Mouse (Mus musculus) forebrain, embryonic 13.5 days (tissue): ENCODE data around the gene Pla2g3. TPM values are rescaled to one million over a fixed set of nuclear protein-coding genes. Genes with fewer than 3 reads are reported as not detected.

ENCODE experiments used
- ATAC-seq: fragments of 200-750 bp; cut with Nextera tagmentation; 2 replicates; pipeline ENCODE4 v1.8.0; 2017
- H3K27ac ChIP-seq: fragments of 300-500 bp; sonication (generic); 2 replicates; pipeline ENCODE4 v1.5.1; 2015; ENCODE audit warnings: inconsistent platforms, mild to moderate bottlenecking, moderate library complexity
- H3K27me3 ChIP-seq: fragments of 300-500 bp; sonication (generic); 2 replicates; pipeline ENCODE4 v1.6.1; 2015; ENCODE audit warnings: mild to moderate bottlenecking, inconsistent platforms
- H3K36me3 ChIP-seq: fragments of 300-500 bp; sonication (generic); 2 replicates; pipeline ENCODE4 v1.6.1; 2015; ENCODE audit warnings: mild to moderate bottlenecking, inconsistent platforms; ENCODE audit not compliant: poor library complexity, severe bottlenecking
- H3K4me1 ChIP-seq: fragments of 300-500 bp; sonication (generic); 2 replicates; pipeline ENCODE4 v1.6.1; 2015; ENCODE audit warnings: inconsistent platforms
- H3K4me2 ChIP-seq: fragments of 300-500 bp; sonication (generic); 2 replicates; pipeline ENCODE4 v1.6.1; 2015; ENCODE audit warnings: inconsistent platforms, mild to moderate bottlenecking, moderate library complexity
- H3K4me3 ChIP-seq: fragments of 300-500 bp; sonication (generic); 2 replicates; pipeline ENCODE4 v1.5.1; 2015; ENCODE audit warnings: mild to moderate bottlenecking, inconsistent platforms
- H3K9ac ChIP-seq: fragments of 300-500 bp; sonication (generic); 2 replicates; pipeline ENCODE4 v1.6.1; 2015; ENCODE audit warnings: mild to moderate bottlenecking, inconsistent platforms
- H3K9me3 ChIP-seq: fragments of 300-500 bp; sonication (generic); replicated peaks from 2 replicates; pipeline ENCODE4 v1.6.1; 2016; ENCODE audit warnings: inconsistent platforms
- WGBS: fragments of 180-500 bp; shearing (Covaris S2); methylation state at CpG from one replicate; pipeline ENCODE4 v1.1.7; 2015; 5-methylcytosine and 5-hydroxymethylcytosine counted together
- polyA plus RNA-seq: library from polyadenylated mRNA; unstranded; fragments of >200 nt; fragmentation: Nextera tagmentation; extraction: Ambion mirVana; gene quantifications from 2 replicates; pipeline ENCODE4 v1.2.1, GENCODE M21; 2015

The Pla2g3 gene
- polyA plus RNA-seq, 1 experiment from 2014 or later = 0.44 TPM

GRCm38 (mm10) chr11:3545531-3546241 is 57.6 kb downstream of the Pla2g3 start:
- peaks cover 6% of the 10 kb centered on the region for H3K9me3 ChIP-seq
- 14% methylated on average over 9 of the region's 9 CpGs for WGBS
- H3K27me3 ChIP-seq = no peaks in the 10 kb centered on the region
- H3K4me1 ChIP-seq = peaks cover 3% of the 10 kb centered on the region; the same call in 1 of the 2 replicates
- no peaks in the 10 kb centered on the region for H3K36me3 ChIP-seq
- H3K4me2 ChIP-seq = no peak overlapping the region
- no peak for ATAC-seq
- H3K9ac ChIP-seq = no peak overlapping the region
- no peak overlapping the region for H3K27ac ChIP-seq
- H3K4me3 ChIP-seq = no peak overlapping the region

GRCm38 (mm10) chr11:3546242-3546562 is 58.1 kb downstream of the Pla2g3 start:
- Histone ChIP-seq H3K4me2 (no peak overlapping the region), H3K36me3 (no peaks in the 10 kb centered on the region), H3K27ac (no peak overlapping the region), H3K9ac (no peak overlapping the region), H3K27me3 (no peaks in the 10 kb centered on the region), H3K9me3 (peaks cover 6% of the 10 kb centered on the region), H3K4me1 (peaks cover 3% of the 10 kb centered on the region; the same call in 1 of the 2 replicates), H3K4me3 (no peak overlapping the region)
- no peak for ATAC-seq
- WGBS = 14% methylated on average over 1 of the region's 1 CpGs

- no peak overlapping the region for H3K9ac ChIP-seq
- no peak overlapping the region for H3K4me3 ChIP-seq
- 62% methylated on average over 2 of the region's 2 CpGs for WGBS
- H3K27me3 ChIP-seq = no peaks in the 10 kb centered on the region
- no peak overlapping the region for H3K27ac ChIP-seq
- peaks cover 3% of the 10 kb centered on the region; the same call in 1 of the 2 replicates for H3K4me1 ChIP-seq
- peaks cover 6% of the 10 kb centered on the region for H3K9me3 ChIP-seq
- no peaks in the 10 kb centered on the region for H3K36me3 ChIP-seq
- no peak overlapping the region for H3K4me2 ChIP-seq
- no peak for ATAC-seq
Observed at GRCm38 (mm10) chr11:3547047-3547446, 59.0 kb downstream of the Pla2g3 start.

- Histone ChIP-seq H3K4me2 (no peak overlapping the region), H3K27me3 (no peaks in the 10 kb centered on the region), H3K4me3 (no peak overlapping the region), H3K9ac (no peak overlapping the region), H3K4me1 (peaks cover 3% of the 10 kb centered on the region; the same call in 1 of the 2 replicates), H3K36me3 (no peaks in the 10 kb centered on the region), H3K9me3 (peaks cover 6% of the 10 kb centered on the region), H3K27ac (no peak overlapping the region)
- WGBS = 53% methylated on average over 6 of the region's 6 CpGs
- ATAC-seq = no peak
Observed at GRCm38 (mm10) chr11:3547969-3548368, 59.9 kb downstream of the Pla2g3 start.

- 63% methylated on average over 3 of the region's 3 CpGs for WGBS
- H3K36me3 ChIP-seq = no peaks in the 10 kb centered on the region
- no peak overlapping the region for H3K27ac ChIP-seq
- peaks cover 6% of the 10 kb centered on the region for H3K9me3 ChIP-seq
- H3K9ac ChIP-seq = no peak overlapping the region
- H3K27me3 ChIP-seq = no peaks in the 10 kb centered on the region
- peaks cover 3% of the 10 kb centered on the region; the same call in 1 of the 2 replicates for H3K4me1 ChIP-seq
- ATAC-seq = no peak
- no peak overlapping the region for H3K4me3 ChIP-seq
- H3K4me2 ChIP-seq = no peak overlapping the region
Observed at GRCm38 (mm10) chr11:3548564-3549295, 60.6 kb downstream of the Pla2g3 start.

Other genes starting within 250 kb of the Pla2g3 start
- gene Drg1, start 221.9 kb upstream of the Pla2g3 start, polyA plus RNA-seq = 290 and 298 TPM in 2 replicates
- gene Patz1, start 199.4 kb upstream of the Pla2g3 start, polyA plus RNA-seq = 77.6 and 85.1 TPM in 2 replicates
- 18.7 and 22.8 TPM in 2 replicates for gene Pik3ip1, start 157.9 kb upstream of the Pla2g3 start, polyA plus RNA-seq
- 75.6 and 81.3 TPM in 2 replicates for gene Limk2, start 79.1 kb upstream of the Pla2g3 start, polyA plus RNA-seq
- gene Rnf185, start 35.9 kb upstream of the Pla2g3 start, polyA plus RNA-seq = 40.6 and 46.2 TPM in 2 replicates
- gene Inpp5j, start 16.5 kb downstream of the Pla2g3 start, polyA plus RNA-seq = 1.1 and 1.5 TPM in 2 replicates
- 28.2 and 30.3 TPM in 2 replicates for gene Selenom, start 26.4 kb downstream of the Pla2g3 start, polyA plus RNA-seq
- gene Smtn, start 52.3 kb downstream of the Pla2g3 start, polyA plus RNA-seq = 21.8 and 21.9 TPM in 2 replicates
- gene Morc2a, start 160.9 kb downstream of the Pla2g3 start, polyA plus RNA-seq = 35.2 and 43.1 TPM in 2 replicates